Mouse (Mus musculus) C2C12 (cell line): ENCODE measurements around the gene Bscl2.

Experiments used
- MAX ChIP-seq: IDR thresholded peaks from one replicate; pipeline ENCODE4 v1.6.1; 2011; ENCODE audit warnings: mild to moderate bottlenecking, control low read depth
- MYOD1 ChIP-seq: IDR thresholded peaks from one replicate; pipeline ENCODE4 v1.6.1; 2011; ENCODE audit warnings: low read depth; ENCODE audit not compliant: control insufficient read depth, insufficient read length

GRCm38 (mm10) chr19:8897865-8898495 is 60.7 kb downstream of the Bscl2 start, which contains the start of gene Ganab:
- TF ChIP-seq MYOD1 (no peak), MAX (no peak)
